Mouse (Mus musculus) lung, postnatal 0 days (tissue): ENCODE measurements around the gene Lyzl6.

ENCODE experiments used
- CTCF ChIP-seq: IDR thresholded peaks from 2 replicates; pipeline ENCODE4 v1.5.1; 2016; ENCODE audit warnings: antibody characterized with exemption, mild to moderate bottlenecking
- EP300 ChIP-seq: IDR thresholded peaks from 2 replicates; pipeline ENCODE4 v1.6.1; 2016; ENCODE audit warnings: antibody characterized with exemption, mild to moderate bottlenecking, control low read depth

DNA sequence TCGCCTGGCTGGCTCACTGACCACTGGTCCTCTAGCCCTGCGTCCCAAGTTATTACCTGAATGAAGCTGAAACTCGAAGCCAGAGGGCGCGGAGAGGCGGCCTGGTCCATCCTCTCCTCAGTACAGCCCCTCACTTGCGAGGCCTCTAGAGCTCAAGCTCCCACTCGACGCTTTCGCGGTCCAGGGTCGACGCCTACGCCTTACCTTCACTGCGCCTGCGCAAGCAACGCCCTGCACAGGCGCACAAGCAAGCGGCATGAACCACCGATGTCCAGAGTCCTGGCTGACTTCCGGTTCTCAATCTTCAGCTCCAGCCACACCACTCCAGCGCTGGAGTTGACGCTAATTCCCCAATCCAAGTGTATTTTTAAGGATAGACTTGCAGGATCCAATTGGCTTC lies 11.2 kb downstream of the Lyzl6 start:
- TF ChIP-seq EP300, result no peak
- no peak for TF ChIP-seq CTCF
